Mouse (Mus musculus) heart, embryonic 11.5 days (tissue): Measurements from ENCODE around the gene Ppp1r2. TPM values are rescaled to one million over a fixed set of nuclear protein-coding genes. Genes with fewer than 3 reads are reported as not detected.
A peak's percentile ranks its signal among the peaks of the same experiment; 100 is the strongest.

Source experiments
- ATAC-seq: fragments of 200-750 bp; cut with Nextera tagmentation; replicated peaks from 2 replicates; pipeline ENCODE4 v1.8.0; 2017; ENCODE audit warnings: moderate library complexity; ENCODE audit not compliant: insufficient number of reproducible peaks, low FRiP score, low TSS enrichment
- H3K27ac ChIP-seq: fragments of 300-500 bp; sonication (generic); 2 replicates; pipeline ENCODE4 v1.5.1; 2014; ENCODE audit warnings: mild to moderate bottlenecking, low read depth, low read length
- H3K27me3 ChIP-seq: fragments of 300-500 bp; sonication (generic); 2 replicates; pipeline ENCODE4 v1.6.1; 2014; ENCODE audit warnings: mild to moderate bottlenecking, low read length, mixed read lengths; ENCODE audit not compliant: control insufficient read depth, insufficient read depth
- H3K36me3 ChIP-seq: fragments of 300-500 bp; sonication (generic); 2 replicates; pipeline ENCODE4 v1.6.1; 2014; ENCODE audit warnings: mild to moderate bottlenecking, low read length, moderate library complexity, mixed read lengths; ENCODE audit not compliant: control insufficient read depth, insufficient read depth
- H3K4me1 ChIP-seq: fragments of 300-500 bp; sonication (generic); 2 replicates; pipeline ENCODE4 v1.6.1; 2014; ENCODE audit warnings: low read length; ENCODE audit not compliant: control insufficient read depth, insufficient read depth
- H3K4me2 ChIP-seq: fragments of 300-500 bp; sonication (generic); 2 replicates; pipeline ENCODE4 v1.6.1; 2014; ENCODE audit warnings: mild to moderate bottlenecking, moderate library complexity
- H3K4me3 ChIP-seq: fragments of 300-500 bp; sonication (generic); 2 replicates; pipeline ENCODE4 v1.5.1; 2014; ENCODE audit warnings: low read depth, low read length
- H3K9ac ChIP-seq: fragments of 300-500 bp; sonication (generic); 2 replicates; pipeline ENCODE4 v1.6.1; 2014; ENCODE audit warnings: mild to moderate bottlenecking, low read depth, low read length, moderate library complexity
- H3K9me3 ChIP-seq: fragments of 300-500 bp; sonication (generic); replicated peaks from 2 replicates; pipeline ENCODE4 v1.6.1; 2016; ENCODE audit warnings: low read length; ENCODE audit not compliant: control insufficient read depth
- WGBS: fragments of 180-500 bp; shearing (Covaris S2); extraction: QIAGEN DNeasy Blood & Tissue Kit; methylation state at CpG from one replicate; pipeline ENCODE4 v1.1.7; 2014; ENCODE audit not compliant: insufficient replicate concordance; 5-methylcytosine and 5-hydroxymethylcytosine counted together
- polyA plus RNA-seq: library from polyadenylated mRNA; unstranded; fragments of >200 nt; fragmentation: Nextera tagmentation; extraction: Ambion mirVana; gene quantifications from 2 replicates; pipeline ENCODE4 v1.2.1, GENCODE M21; 2014

The Ppp1r2 gene
- polyA plus RNA-seq, 1 experiment from 2014 or later: 90.8 TPM

DNA sequence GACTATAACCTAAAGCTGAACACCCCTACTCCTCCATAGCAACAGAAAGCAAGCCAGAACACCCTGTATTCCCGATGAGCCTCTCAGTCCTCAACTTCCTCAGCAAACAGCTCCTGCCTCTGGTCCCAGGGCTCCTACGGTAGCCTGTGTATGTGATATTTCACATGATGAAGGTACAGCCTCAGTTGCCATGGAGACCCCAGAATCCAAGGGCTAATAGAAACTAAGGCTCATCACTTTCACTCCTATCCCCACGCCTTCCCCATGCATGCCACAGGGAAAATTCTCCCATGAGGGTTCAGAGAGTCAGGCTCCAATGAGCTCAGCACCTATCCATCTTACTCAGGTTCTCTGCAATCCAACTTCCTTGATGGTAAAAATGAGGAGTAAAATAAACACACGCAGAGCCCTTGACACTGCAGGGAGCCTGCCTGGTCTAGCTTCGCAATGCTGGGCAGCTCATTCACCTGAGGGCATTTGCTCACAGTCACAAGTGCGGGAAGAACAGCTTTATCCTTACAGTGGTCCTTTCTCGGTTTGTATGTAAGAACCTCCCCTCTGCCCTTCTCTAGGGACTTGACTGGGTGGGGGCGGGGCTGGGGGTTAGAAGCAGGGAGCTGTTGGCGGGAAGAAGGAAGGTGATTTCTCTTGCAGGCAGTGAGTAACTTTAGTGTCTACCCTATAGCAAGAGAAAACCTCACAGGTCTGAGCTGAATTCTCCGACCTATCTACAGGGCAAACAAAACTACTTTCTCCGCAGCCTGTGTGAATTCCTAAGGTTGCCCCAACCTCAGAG, 24.3 kb upstream of the Ppp1r2 start:
- H3K36me3 ChIP-seq: no peaks in the 10 kb centered on the region
- peaks cover 12% of the 10 kb centered on the region; the same call in 1 of the 2 replicates for H3K4me1 ChIP-seq
- no peak overlapping the region for H3K27ac ChIP-seq
- H3K9me3 ChIP-seq: no peaks in the 10 kb centered on the region
- H3K9ac ChIP-seq: no peak overlapping the region; the same call in 1 of the 2 replicates
- H3K4me3 ChIP-seq: no peak overlapping the region
- WGBS: 47% methylated on average over 11 of the region's 11 CpGs
- no peak overlapping the region for H3K4me2 ChIP-seq
- no peaks in the 10 kb centered on the region for H3K27me3 ChIP-seq
- no peak for ATAC-seq

DNA sequence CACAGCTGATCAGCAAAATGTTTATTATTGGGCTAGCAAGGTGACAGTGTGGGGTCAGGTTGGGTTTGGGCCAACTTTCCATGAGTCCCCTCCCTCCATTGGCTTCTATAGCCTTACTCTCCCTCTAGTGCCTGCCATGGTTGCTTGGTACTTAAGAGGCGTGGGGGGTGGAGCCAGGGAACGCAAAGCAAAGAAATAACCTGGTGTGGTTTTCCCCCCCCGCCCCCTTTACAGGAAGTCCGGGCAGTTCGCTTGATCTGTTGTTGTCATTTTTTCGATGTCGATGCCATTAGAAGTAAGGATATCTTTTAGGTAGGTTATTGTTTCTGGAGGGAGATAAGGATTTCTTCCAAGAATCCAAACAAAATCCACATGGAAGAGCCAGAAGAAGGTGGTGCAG, 22.0 kb upstream of the Ppp1r2 start:
- H3K36me3 ChIP-seq: no peaks in the 10 kb centered on the region
- H3K9ac ChIP-seq: no peak overlapping the region
- H3K4me3 ChIP-seq: no peak overlapping the region
- H3K27ac ChIP-seq: no peak overlapping the region
- peaks cover 12% of the 10 kb centered on the region; the same call in 1 of the 2 replicates for H3K4me1 ChIP-seq
- 81% methylated on average over 7 of the region's 7 CpGs for WGBS
- ATAC-seq: no peak
- no peaks in the 10 kb centered on the region for H3K27me3 ChIP-seq
- no peak overlapping the region for H3K4me2 ChIP-seq
- H3K9me3 ChIP-seq: no peaks in the 10 kb centered on the region

DNA sequence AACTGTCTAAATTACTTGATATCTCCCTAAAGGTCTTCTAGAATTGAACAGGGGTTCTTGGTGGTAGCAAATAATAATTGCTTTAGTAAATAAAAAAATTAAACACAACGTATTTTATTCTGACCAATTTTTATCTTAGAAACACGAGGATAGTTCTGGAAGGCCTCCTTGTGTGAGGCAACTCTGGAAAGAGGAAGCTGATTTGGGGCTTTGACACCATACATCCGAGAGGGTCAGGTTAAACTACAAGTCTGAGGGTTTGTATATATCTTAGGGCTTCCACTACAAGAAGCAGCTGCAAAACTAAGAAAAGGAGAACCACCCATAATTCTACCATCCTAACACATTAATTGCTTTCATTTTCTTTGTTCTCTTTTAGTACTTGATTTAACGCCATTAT, 18.7 kb upstream of the Ppp1r2 start:
- ATAC-seq: no peak
- no peaks in the 10 kb centered on the region for H3K36me3 ChIP-seq
- 69% methylated on average over 4 of the region's 4 CpGs for WGBS
- no peak overlapping the region for H3K4me3 ChIP-seq
- H3K9me3 ChIP-seq: no peaks in the 10 kb centered on the region
- H3K9ac ChIP-seq: no peak overlapping the region
- H3K27me3 ChIP-seq: no peaks in the 10 kb centered on the region
- no peak overlapping the region for H3K4me2 ChIP-seq
- H3K27ac ChIP-seq: no peak overlapping the region
- H3K4me1 ChIP-seq: peaks cover 13% of the 10 kb centered on the region

DNA sequence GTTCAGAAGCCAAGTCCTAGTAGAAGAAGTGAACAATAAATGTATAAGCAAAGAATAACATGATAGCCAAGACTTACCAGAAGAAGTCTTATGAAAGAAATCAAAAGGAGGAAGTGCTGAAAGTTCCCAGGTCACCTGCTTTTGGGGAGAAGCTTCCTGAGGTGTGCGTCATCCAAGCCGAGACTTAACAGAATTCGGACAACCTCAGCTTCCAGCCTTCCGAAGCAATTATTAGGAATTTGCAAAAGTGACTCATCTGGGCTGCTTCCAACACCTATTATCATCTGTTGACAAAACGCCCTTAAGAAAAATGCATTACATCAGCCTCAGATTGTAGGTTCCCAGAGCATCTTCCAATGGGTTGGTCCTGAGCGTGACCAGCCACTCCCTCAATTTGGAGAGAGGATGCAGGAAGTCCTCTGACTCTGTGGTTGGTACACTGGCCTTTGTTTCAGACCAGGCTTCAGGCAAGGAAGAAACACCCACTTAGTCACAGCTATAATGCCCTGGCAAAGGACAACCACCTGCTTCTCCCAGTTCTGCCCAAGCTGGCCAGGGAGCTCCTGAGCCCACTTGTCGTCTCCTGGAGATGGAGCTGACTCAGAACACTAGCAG, 15.8 kb upstream of the Ppp1r2 start:
- no peaks in the 10 kb centered on the region for H3K27me3 ChIP-seq
- no peak for ATAC-seq
- H3K36me3 ChIP-seq: no peaks in the 10 kb centered on the region
- H3K27ac ChIP-seq: peak overlapping the region; percentile 87
- WGBS: 49% methylated on average over 7 of the region's 7 CpGs
- no peaks in the 10 kb centered on the region for H3K9me3 ChIP-seq
- H3K4me2 ChIP-seq: peak overlapping the region; percentile 27; the same call in 1 of the 2 replicates
- H3K4me3 ChIP-seq: no peak overlapping the region
- no peak overlapping the region for H3K9ac ChIP-seq
- H3K4me1 ChIP-seq: peaks cover 13% of the 10 kb centered on the region

DNA sequence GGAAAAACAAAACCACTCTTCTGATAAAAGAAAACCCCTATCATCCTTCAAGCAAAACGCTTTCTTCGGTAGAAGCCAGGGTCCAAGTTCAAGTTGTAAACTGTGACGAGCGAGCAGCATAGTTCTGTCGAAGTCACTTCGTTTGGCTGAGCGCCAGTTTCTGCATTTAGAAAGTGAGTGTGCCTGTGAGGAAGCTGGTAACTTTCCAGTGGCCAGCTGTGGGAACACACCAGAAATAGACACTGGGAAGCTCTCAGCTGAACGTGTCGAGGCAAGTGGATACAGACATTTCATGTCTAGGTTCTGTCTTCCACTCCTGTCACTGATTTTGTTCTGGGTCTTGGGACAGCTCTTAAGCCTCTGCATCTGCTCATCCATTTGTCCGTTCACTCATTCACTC, 15.2 kb upstream of the Ppp1r2 start:
- peak overlapping the region; percentile 27; the same call in 1 of the 2 replicates for H3K4me2 ChIP-seq

DNA sequence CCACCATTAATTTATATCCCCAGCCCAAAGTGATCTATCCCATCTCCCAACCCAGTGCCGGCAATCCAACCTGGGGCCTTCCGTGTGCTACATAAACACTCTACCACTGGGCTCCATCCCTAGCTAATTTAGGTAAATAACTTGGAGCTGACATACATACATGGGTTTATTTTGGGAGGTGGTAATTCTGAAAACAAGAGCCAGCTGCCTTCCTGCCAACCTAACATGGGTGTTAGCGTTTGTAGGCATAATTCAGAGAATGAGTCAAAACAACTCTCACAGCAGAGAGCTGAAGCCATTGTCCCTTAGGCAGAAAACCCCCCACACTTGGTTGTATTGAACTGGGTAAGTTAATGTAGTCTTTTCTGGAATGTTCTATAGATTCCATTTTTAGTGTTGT, 12.6 kb upstream of the Ppp1r2 start:
- no peak overlapping the region for H3K9ac ChIP-seq
- H3K4me3 ChIP-seq: no peak overlapping the region
- no peaks in the 10 kb centered on the region for H3K27me3 ChIP-seq
- ATAC-seq: no peak
- H3K36me3 ChIP-seq: no peaks in the 10 kb centered on the region
- 82% methylated on average over 3 of the region's 3 CpGs for WGBS
- H3K4me2 ChIP-seq: no peak overlapping the region
- no peak overlapping the region for H3K27ac ChIP-seq
- H3K4me1 ChIP-seq: peaks cover 13% of the 10 kb centered on the region
- H3K9me3 ChIP-seq: no peaks in the 10 kb centered on the region

More for the DNA sequence above, 15.2 kb upstream of the Ppp1r2 start:
- Histone ChIP-seq H3K9ac (no peak overlapping the region), H3K4me1 (peaks cover 13% of the 10 kb centered on the region), H3K9me3 (no peaks in the 10 kb centered on the region), H3K27ac (peak overlapping the region; percentile 87), H3K27me3 (no peaks in the 10 kb centered on the region), H3K36me3 (no peaks in the 10 kb centered on the region), H3K4me3 (no peak overlapping the region)
- WGBS: 26% methylated on average over 10 of the region's 10 CpGs
- peak; percentile 61; the same call in 1 of the 2 replicates for ATAC-seq

DNA sequence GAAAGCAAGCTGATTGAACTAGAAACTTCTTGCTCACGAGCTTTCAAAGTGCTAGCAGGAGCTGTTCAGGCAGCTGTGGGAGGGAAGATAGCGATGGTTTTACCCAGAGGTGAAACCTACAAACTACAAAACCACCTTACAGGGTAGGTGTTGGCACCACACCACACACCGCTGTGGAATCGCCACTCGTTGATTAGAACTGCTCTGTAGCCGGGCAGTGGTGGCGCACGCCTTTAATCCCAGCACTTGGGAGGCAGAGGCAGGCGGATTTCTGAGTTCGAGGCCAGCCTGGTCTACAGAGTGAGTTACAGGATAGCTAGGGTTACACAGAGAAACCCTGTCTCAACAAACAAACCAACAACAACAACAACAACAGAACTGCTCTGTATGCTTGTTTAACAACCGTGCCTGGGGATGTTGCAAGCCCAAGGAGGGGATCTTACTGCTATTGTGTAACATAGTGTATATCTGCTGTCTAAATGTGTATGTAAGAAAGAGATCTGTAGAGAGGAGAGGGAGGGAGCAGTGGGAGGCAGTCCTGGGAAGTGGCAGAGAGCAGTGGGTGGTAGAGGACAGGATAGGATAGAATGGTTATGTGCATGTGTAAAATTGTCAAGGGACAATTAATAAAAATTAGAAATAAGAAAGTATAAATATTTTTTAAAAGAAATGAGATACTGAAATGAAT, 11.9 kb upstream of the Ppp1r2 start:
- H3K27ac ChIP-seq: no peak overlapping the region
- peaks cover 13% of the 10 kb centered on the region for H3K4me1 ChIP-seq
- H3K36me3 ChIP-seq: no peaks in the 10 kb centered on the region
- no peak overlapping the region for H3K4me3 ChIP-seq
- no peak for ATAC-seq
- 80% methylated on average over 11 of the region's 11 CpGs for WGBS
- H3K9me3 ChIP-seq: no peaks in the 10 kb centered on the region
- H3K9ac ChIP-seq: no peak overlapping the region
- H3K27me3 ChIP-seq: no peaks in the 10 kb centered on the region
- no peak overlapping the region for H3K4me2 ChIP-seq

DNA sequence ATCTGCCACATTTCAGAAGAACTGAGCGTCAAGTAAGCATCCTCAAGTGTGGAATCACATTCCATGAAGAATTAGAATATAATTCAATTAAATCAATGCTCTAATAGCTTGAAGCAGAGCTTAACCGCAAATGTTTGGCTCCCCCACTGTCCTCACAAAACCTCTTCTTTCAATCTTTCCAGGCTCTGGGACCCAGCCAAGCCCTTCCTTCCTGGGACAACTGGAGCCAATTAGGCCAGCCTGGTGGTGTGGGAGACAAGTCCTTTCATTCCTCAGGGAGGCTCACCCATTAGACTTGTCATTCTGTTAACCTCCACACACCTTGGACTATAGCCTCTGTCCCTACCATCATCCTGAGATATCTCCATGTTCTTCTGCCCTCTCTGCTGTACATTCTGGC, 6.9 kb upstream of the Ppp1r2 start:
- no peak overlapping the region for H3K4me2 ChIP-seq
- no peak overlapping the region for H3K9ac ChIP-seq
- no peak for ATAC-seq
- no peaks in the 10 kb centered on the region for H3K27me3 ChIP-seq
- H3K36me3 ChIP-seq: no peaks in the 10 kb centered on the region
- no peaks in the 10 kb centered on the region for H3K9me3 ChIP-seq
- no peak overlapping the region for H3K4me3 ChIP-seq
- no peak overlapping the region for H3K27ac ChIP-seq
- WGBS: 82% methylated on average over 2 of the region's 2 CpGs
- H3K4me1 ChIP-seq: 0 out of 2 replicates have a peak, but pooled peaks cover 2% of the 10 kb centered on the region
